Mouse (Mus musculus) heart, postnatal 0 days (tissue): ENCODE results near the gene Sft2d2. TPM values are rescaled to one million over a fixed set of nuclear protein-coding genes. Genes with fewer than 3 reads are reported as not detected.

ENCODE experiments used
- ATAC-seq: fragments of 200-750 bp; cut with Nextera tagmentation; 2 replicates; pipeline ENCODE4 v1.8.0; 2017; ENCODE audit warnings: low read depth, moderate number of reproducible peaks, moderate library complexity; ENCODE audit not compliant: insufficient read depth
- DNase-seq: peaks from one replicate; pipeline ENCODE4 v3.0.0-alpha.2; 2016; ENCODE audit warnings: low spot score
- H3K27ac ChIP-seq: fragments of 300-500 bp; sonication (generic); 2 replicates; pipeline ENCODE4 v1.5.1; 2014; ENCODE audit warnings: low read depth, mild to moderate bottlenecking
- H3K27me3 ChIP-seq: fragments of 300-500 bp; sonication (generic); 2 replicates; pipeline ENCODE4 v1.6.1; 2014; ENCODE audit warnings: low read length, mixed read lengths; ENCODE audit not compliant: control insufficient read depth, insufficient read depth
- H3K36me3 ChIP-seq: fragments of 300-500 bp; sonication (generic); replicated peaks from 2 replicates; pipeline ENCODE4 v1.6.1; 2014; ENCODE audit warnings: low read length, mixed read lengths; ENCODE audit not compliant: control insufficient read depth, insufficient read depth
- H3K4me1 ChIP-seq: fragments of 300-500 bp; sonication (generic); 2 replicates; pipeline ENCODE4 v1.6.1; 2014; ENCODE audit warnings: antibody characterized with exemption; ENCODE audit not compliant: control insufficient read depth, insufficient read depth
- H3K4me2 ChIP-seq: fragments of 300-500 bp; sonication (generic); 2 replicates; pipeline ENCODE4 v1.6.1; 2014; ENCODE audit warnings: low read depth, mild to moderate bottlenecking, low read length, moderate library complexity
- H3K4me3 ChIP-seq: fragments of 300-500 bp; sonication (generic); 2 replicates; pipeline ENCODE4 v1.5.1; 2014; ENCODE audit warnings: low read depth, low read length
- H3K9ac ChIP-seq: fragments of 300-500 bp; sonication (generic); replicated peaks from 2 replicates; pipeline ENCODE4 v1.6.1; 2014; ENCODE audit warnings: low read depth, low read length, mixed read lengths
- H3K9me3 ChIP-seq: fragments of 300-500 bp; sonication (generic); replicated peaks from 2 replicates; pipeline ENCODE4 v1.6.1; 2016; ENCODE audit warnings: low read length; ENCODE audit not compliant: control insufficient read depth
- CTCF ChIP-seq: IDR thresholded peaks from 2 replicates; pipeline ENCODE4 v1.5.1; 2016; ENCODE audit warnings: antibody characterized with exemption, control low read depth, low read depth
- EP300 ChIP-seq: IDR thresholded peaks from 2 replicates; pipeline ENCODE4 v1.6.1; 2016; ENCODE audit warnings: antibody characterized with exemption, low read depth
- WGBS: fragments of 180-500 bp; shearing (Covaris S2); extraction: QIAGEN DNeasy Blood & Tissue Kit; methylation state at CpG from one replicate; pipeline ENCODE4 v1.1.7; 2014; 5-methylcytosine and 5-hydroxymethylcytosine counted together
- polyA plus RNA-seq: library from polyadenylated mRNA; unstranded; fragments of >200 nt; fragmentation: Nextera tagmentation; extraction: Ambion mirVana; gene quantifications from 2 replicates; pipeline ENCODE4 v1.2.1, GENCODE M21; 2015
- total RNA-seq: library from RNA; depleted of rRNA; stranded (reverse); fragments of >200 nt; gene quantifications from 2 replicates; pipeline ENCODE4 v1.2.3, GENCODE M21; 2014; ENCODE audit warnings: low replicate concordance

Sft2d2 gene
- total and polyA plus RNA-seq, 2 experiments from 2014 or later, result 11.6 to 21.2 TPM

DNA sequence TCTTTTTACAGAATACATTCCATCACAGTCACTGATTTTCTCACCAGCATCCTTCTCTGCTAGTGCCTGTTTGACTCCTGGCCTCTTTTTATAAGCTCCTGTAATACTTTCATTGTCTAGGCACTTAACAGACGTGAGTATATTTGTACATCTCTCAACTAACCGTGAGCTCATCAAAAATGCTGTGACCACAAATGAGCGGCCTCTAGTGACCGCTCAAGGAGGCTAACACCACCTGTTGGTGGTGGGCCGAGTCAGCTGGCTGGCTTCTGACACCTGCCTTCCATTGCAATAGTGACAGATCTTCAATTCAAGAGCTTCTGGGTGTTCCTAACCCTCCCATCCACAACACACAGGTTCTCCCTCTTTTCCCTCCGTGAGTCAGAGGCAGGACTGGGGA, 10.8 kb downstream of the Sft2d2 start:
- Histone ChIP-seq H3K9ac (no peak overlapping the region), H3K4me3 (no peak overlapping the region), H3K27ac (no peak overlapping the region), H3K9me3 (no peaks in the 10 kb centered on the region), H3K27me3 (no peaks in the 10 kb centered on the region), H3K4me2 (no peak overlapping the region), H3K4me1 (no peaks in the 10 kb centered on the region), H3K36me3 (peaks cover 67% of the 10 kb centered on the region)
- no peak for TF ChIP-seq CTCF
- no peak for TF ChIP-seq EP300
- DNase-seq, result no peak
- 74% methylated on average over 6 of the region's 6 CpGs for WGBS
- no peak for ATAC-seq

DNA sequence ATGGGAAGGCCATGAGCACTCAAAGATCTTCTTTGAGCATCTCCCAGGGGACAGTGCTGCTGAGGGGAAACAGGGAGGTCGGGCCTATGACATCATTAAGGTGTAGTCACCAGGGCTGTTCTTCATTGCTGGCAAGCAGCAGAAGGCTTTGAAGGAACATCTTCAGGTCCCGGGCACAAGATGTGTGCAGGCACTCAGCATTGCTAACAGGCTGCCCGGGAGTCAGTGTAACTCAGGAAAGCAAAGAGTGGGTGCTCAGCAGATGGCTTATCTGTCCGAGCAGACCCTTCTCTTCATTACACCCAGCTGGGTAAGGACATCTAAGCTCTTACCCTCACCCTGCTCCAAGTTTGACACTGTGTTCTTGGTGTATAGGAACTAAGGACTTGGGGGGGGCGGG, 14.9 kb downstream of the Sft2d2 start:
- Histone ChIP-seq H3K4me1 (no peaks in the 10 kb centered on the region), H3K27me3 (no peaks in the 10 kb centered on the region), H3K9me3 (no peaks in the 10 kb centered on the region), H3K36me3 (peaks cover 69% of the 10 kb centered on the region), H3K4me3 (no peak overlapping the region), H3K4me2 (no peak overlapping the region), H3K9ac (no peak overlapping the region), H3K27ac (no peak overlapping the region)
- DNase-seq (no peak), ATAC-seq (no peak)
- WGBS, result 75% methylated on average over 5 of the region's 5 CpGs
- TF ChIP-seq CTCF, result no peak
- no peak for TF ChIP-seq EP300

DNA sequence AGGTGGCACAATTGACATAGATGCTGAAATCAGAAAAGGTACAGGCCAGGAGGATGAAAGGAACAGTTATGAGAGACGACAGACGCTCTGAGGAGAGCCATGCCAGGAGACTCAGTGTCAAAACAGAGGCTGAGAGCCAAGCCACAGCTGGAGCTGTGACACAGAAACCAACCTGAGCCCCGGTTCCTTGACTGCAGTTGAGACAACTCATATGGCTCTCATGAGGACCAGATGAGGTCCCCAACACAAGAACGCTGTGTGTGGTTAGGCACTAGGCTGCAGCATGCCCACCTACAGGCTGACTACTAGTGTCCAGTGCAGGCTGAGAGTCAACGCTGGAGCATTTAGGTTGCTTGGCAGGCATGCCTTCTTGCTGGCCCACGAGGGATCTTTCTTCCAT, 16.2 kb downstream of the Sft2d2 start:
- TF ChIP-seq EP300 (no peak), CTCF (no peak)
- Histone ChIP-seq H3K4me2 (no peak overlapping the region), H3K4me3 (no peak overlapping the region), H3K9me3 (no peaks in the 10 kb centered on the region), H3K36me3 (peaks cover 56% of the 10 kb centered on the region), H3K27me3 (no peaks in the 10 kb centered on the region), H3K9ac (no peak overlapping the region), H3K27ac (no peak overlapping the region), H3K4me1 (no peaks in the 10 kb centered on the region)
- 82% methylated on average over 6 of the region's 6 CpGs for WGBS
- ATAC-seq (no peak), DNase-seq (no peak)

DNA sequence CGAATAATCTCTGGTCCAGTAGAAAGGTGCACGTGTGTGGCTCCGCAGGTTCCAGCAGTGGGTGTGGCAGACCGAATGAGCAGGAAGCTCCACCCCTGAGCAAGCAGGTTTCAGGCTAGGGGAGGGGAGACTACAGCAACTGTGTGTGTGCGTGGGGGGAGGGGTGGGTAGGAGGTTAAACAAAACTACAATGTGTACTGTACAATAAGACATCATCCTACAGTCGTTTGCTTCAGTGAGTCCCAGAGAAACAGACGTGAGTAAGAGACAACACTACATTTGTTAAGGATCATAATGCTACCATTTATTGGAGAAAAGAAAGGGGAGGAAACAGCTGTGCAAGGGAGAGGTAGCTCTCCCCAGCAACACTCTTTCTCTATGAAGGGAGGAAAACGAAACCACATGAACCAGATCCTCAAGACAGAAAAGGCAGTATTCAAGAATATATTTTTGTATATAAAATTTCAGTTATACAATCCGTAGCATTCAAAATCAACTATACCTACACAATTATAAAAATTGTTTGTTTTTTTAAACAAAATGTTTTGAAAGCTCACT, 20.1 kb downstream of the Sft2d2 start:
- no peak overlapping the region for H3K4me3 ChIP-seq
- no peak overlapping the region for H3K27ac ChIP-seq
- no peaks in the 10 kb centered on the region for H3K27me3 ChIP-seq
- ATAC-seq (no peak), DNase-seq (no peak)
- H3K36me3 ChIP-seq, result peaks cover 26% of the 10 kb centered on the region
- no peak overlapping the region for H3K4me2 ChIP-seq
- H3K9ac ChIP-seq, result no peak overlapping the region
- no peaks in the 10 kb centered on the region for H3K4me1 ChIP-seq
- no peaks in the 10 kb centered on the region for H3K9me3 ChIP-seq
- TF ChIP-seq EP300, result no peak
- TF ChIP-seq CTCF, result no peak
- WGBS, result 80% methylated on average over 6 of the region's 9 CpGs

DNA sequence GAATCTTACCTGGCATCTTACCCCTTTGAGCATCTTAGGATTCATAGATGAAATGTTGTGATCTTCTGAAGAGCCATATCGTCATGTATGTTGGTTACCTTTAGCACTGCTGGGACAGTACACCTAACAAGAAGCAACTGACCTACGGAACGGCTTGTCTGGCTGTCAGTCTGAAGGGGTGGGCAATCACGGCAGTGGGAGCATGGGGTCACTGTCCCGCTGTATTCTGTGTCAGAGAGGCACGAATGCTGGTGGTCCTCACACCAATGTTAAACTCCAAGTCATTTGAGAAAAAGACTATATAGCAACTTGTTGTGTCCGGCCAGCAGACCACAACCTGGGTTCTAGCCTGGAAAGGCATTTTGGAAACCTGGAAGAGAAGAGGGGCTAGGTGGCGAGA, 23.0 kb downstream of the Sft2d2 start:
- no peak for ATAC-seq
- Histone ChIP-seq H3K9ac (no peak overlapping the region), H3K4me3 (no peak overlapping the region), H3K9me3 (no peaks in the 10 kb centered on the region), H3K27ac (no peak overlapping the region), H3K4me2 (no peak overlapping the region), H3K4me1 (no peaks in the 10 kb centered on the region), H3K27me3 (no peaks in the 10 kb centered on the region), H3K36me3 (no peaks in the 10 kb centered on the region)
- WGBS, result 79% methylated on average over 7 of the region's 8 CpGs
- TF ChIP-seq CTCF (no peak), EP300 (no peak)
- DNase-seq, result no peak

DNA sequence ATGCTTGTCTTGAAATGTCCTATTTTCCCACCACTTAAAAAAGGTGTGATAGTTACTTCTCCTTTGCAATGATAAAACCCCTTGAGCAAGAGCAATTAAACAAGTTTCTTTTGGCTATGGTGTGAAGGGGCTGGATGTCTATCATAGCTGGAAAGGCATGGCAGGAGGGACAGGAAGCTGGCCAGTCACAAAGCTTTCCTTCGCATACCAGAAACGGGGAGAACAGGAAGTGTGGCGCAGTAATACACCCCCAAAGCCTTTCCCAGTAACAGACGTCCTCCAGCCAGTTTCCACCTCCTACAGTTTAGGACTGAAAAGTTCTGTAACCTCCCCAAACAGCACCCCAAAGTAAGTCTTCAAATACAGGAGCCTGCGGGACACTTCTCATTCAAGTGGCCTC, 24.1 kb downstream of the Sft2d2 start:
- TF ChIP-seq CTCF, result no peak
- TF ChIP-seq EP300, result no peak
- Histone ChIP-seq H3K36me3 (no peaks in the 10 kb centered on the region), H3K4me1 (no peaks in the 10 kb centered on the region), H3K9ac (no peak overlapping the region), H3K4me3 (no peak overlapping the region), H3K27me3 (no peaks in the 10 kb centered on the region), H3K9me3 (0 out of 2 replicates have a peak, but pooled peaks cover 3% of the 10 kb centered on the region), H3K4me2 (no peak overlapping the region), H3K27ac (no peak overlapping the region)
- DNase-seq (no peak), ATAC-seq (no peak)
- WGBS, result 58% methylated on average over 5 of the region's 5 CpGs
